Mouse (Mus musculus) embryonic facial prominence, embryonic 10.5 days (tissue): Measurements from ENCODE around the gene Errfi1. TPM values are rescaled to one million over a fixed set of nuclear protein-coding genes. Genes with fewer than 3 reads are reported as not detected.

Experiments
- DNase-seq: peaks from one replicate; pipeline ENCODE4 v3.0.0-alpha.2; 2017; ENCODE audit warnings: low spot score
- H3K27ac ChIP-seq: fragments of 300-500 bp; sonication (generic); replicated peaks from 2 replicates; pipeline ENCODE4 v1.5.1; 2016; ENCODE audit warnings: mild to moderate bottlenecking
- H3K27me3 ChIP-seq: fragments of 300-500 bp; sonication (generic); replicated peaks from 2 replicates; pipeline ENCODE4 v1.6.1; 2016; ENCODE audit warnings: low read depth, mild to moderate bottlenecking; ENCODE audit not compliant: poor library complexity, severe bottlenecking
- H3K36me3 ChIP-seq: fragments of 300-500 bp; sonication (generic); replicated peaks from 2 replicates; pipeline ENCODE4 v1.6.1; 2016; ENCODE audit warnings: mild to moderate bottlenecking, moderate library complexity
- H3K4me1 ChIP-seq: fragments of 300-500 bp; sonication (generic); 2 replicates; pipeline ENCODE4 v1.6.1; 2016
- H3K4me3 ChIP-seq: fragments of 300-500 bp; sonication (generic); 2 replicates; pipeline ENCODE4 v1.5.1; 2016; ENCODE audit warnings: mild to moderate bottlenecking, moderate library complexity
- H3K9me3 ChIP-seq: fragments of 300-500 bp; sonication (generic); 2 replicates; pipeline ENCODE4 v1.6.1; 2016; ENCODE audit warnings: mild to moderate bottlenecking
- WGBS: fragments of 180-500 bp; shearing (Covaris S2); methylation state at CpG from one replicate; pipeline ENCODE4 v1.1.7; 2016; 5-methylcytosine and 5-hydroxymethylcytosine counted together
- polyA plus RNA-seq: library from polyadenylated mRNA; unstranded; fragments of >200 nt; fragmentation: Nextera tagmentation; extraction: Ambion mirVana; gene quantifications from 2 replicates; pipeline ENCODE4 v1.2.1, GENCODE M21; 2016

Gene Errfi1
- polyA plus RNA-seq, 1 experiment from 2014 or later = 27.0 TPM

DNA sequence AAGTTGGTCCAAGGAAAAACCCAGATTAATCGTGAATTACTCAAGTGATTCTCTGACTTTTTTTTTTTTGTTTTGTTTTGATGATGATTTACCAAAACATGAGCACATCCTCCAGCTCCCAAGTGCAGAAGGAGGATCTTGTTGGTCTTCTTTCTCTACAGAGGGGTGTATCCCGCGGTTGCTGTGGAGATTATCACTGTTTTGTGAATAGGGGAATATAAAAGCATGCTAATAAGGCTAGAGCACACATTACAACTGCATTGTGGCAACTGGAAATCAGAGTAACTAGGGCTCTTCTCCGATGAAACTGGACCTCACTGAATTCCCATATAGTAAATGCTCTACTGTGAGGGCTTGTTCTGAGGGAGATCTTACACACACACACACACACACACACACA is 1.2 kb upstream of the Errfi1 start:
- Histone ChIP-seq H3K4me1 (peaks cover 42% of the 10 kb centered on the region), H3K9me3 (no peaks in the 10 kb centered on the region), H3K27ac (no peak overlapping the region), H3K4me3 (no peak overlapping the region), H3K27me3 (peaks cover 21% of the 10 kb centered on the region), H3K36me3 (0 out of 2 replicates have a peak, but pooled peaks cover 1% of the 10 kb centered on the region)
- DNase-seq = no peak
- 87% methylated on average over 4 of the region's 4 CpGs for WGBS

DNA sequence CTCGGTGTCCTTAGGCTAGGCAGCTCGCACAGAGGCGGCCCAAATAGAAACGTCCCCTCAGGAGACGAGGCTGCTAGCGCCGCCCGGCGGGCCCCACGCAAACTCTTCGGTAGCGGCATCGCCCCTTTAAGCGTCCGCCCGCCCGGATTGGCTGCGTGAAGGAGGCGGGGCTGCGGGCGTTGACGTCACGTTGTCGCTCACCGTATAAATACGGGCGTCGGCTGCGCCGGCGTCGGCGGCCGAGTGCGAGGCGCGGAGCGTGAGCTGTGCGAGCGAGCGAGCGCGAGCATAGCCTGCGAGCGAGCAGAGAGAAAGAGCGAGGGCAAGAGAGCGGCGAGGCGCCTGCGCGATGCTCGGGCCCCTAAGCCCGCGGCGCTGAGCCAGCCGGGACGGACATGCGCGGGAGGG is 1.1 kb downstream of the Errfi1 start:
- Histone ChIP-seq H3K9me3 (no peaks in the 10 kb centered on the region), H3K36me3 (0 out of 2 replicates have a peak, but pooled peaks cover 2% of the 10 kb centered on the region), H3K4me1 (peaks cover 33% of the 10 kb centered on the region), H3K27ac (peak overlapping the region; percentile 98), H3K4me3 (peak overlapping the region; percentile 92), H3K27me3 (peaks cover 15% of the 10 kb centered on the region)
- DNase-seq = peak; percentile 98
- under 1% methylated on average over 59 of the region's 59 CpGs for WGBS

DNA sequence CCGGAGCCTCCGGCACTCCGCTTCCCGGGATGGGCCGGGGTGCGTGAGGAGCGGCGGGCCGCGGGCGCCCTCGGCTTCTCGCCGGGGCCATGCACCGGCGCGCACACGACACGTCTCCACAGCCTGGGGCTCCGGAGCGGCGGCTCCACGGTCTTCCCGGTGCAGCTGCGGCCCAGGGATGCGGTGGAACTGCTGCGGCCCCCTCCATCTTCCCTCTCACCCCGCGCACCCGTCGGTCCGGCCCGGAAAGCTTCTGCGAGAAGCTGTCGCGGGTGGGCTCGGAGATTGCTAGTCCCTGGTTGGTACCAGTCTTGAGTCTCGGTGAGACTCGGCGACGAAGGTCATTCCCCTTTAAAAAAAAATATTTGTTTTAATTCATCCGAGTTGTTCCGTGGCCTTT is 1.6 kb downstream of the Errfi1 start:
- Histone ChIP-seq H3K4me1 (peaks cover 33% of the 10 kb centered on the region), H3K36me3 (0 out of 2 replicates have a peak, but pooled peaks cover 2% of the 10 kb centered on the region), H3K9me3 (no peaks in the 10 kb centered on the region), H3K27ac (peak overlapping the region; percentile 98), H3K4me3 (peak overlapping the region; percentile 92), H3K27me3 (peaks cover 15% of the 10 kb centered on the region)
- no peak for DNase-seq
- under 1% methylated on average over 43 of the region's 43 CpGs for WGBS

DNA sequence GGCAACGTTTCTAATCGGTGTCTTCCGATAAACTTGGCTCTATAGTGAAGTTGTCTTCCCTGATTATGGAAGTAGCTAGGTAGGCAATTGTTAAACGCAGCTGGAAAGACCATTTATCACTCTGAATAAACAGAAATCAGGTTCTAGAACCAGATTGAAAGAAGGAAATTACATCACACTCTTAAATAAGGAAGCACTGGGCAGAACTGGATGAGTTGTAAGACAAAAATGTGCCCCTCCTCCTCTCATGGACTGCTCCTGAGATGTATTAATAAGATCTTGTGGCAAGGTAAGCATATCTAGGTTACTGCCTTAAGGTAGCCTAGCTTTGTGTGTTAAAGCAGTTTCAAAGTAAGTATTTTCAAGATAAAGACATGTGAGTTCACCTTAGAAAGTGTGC is 6.8 kb downstream of the Errfi1 start:
- H3K4me1 ChIP-seq = peaks cover 33% of the 10 kb centered on the region
- H3K27ac ChIP-seq = no peak overlapping the region
- no peak for DNase-seq
- no peak overlapping the region for H3K4me3 ChIP-seq
- 91% methylated on average over 4 of the region's 4 CpGs for WGBS
- H3K27me3 ChIP-seq = no peaks in the 10 kb centered on the region
- H3K36me3 ChIP-seq = peaks cover 9% of the 10 kb centered on the region
- H3K9me3 ChIP-seq = no peaks in the 10 kb centered on the region

DNA sequence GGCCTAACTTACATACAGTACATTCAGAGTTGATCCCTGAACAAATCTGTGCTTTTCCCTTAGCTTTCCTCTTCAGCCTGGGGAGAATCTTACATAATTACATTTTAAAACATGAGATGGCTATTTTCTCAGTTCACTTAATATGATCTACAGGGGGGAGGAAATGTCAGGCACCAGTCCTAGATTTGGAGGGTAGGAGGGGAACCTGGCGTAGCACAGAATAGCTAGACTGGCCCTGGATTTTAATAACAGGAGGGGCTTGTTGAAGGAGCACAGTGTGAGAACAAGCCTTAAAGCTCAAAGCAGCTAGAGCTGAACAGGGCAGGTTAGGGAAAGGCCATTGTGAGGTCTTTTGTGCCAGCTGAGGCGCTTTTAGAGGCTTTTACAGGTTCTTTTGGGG is 7.4 kb downstream of the Errfi1 start:
- Histone ChIP-seq H3K27me3 (no peaks in the 10 kb centered on the region), H3K27ac (no peak overlapping the region), H3K4me3 (no peak overlapping the region), H3K36me3 (peaks cover 15% of the 10 kb centered on the region), H3K9me3 (no peaks in the 10 kb centered on the region), H3K4me1 (peaks cover 28% of the 10 kb centered on the region)
- DNase-seq = no peak
- 74% methylated on average over 2 of the region's 2 CpGs for WGBS

- H3K9me3 ChIP-seq = no peaks in the 10 kb centered on the region
- DNase-seq = no peak
- no peaks in the 10 kb centered on the region for H3K27me3 ChIP-seq
- H3K4me3 ChIP-seq = no peak overlapping the region
- peaks cover 20% of the 10 kb centered on the region for H3K4me1 ChIP-seq
- H3K27ac ChIP-seq = no peak overlapping the region
- WGBS = 35% methylated on average over 8 of the region's 8 CpGs
- peaks cover 29% of the 10 kb centered on the region for H3K36me3 ChIP-seq
Measured at GRCm38 (mm10) chr4:150862626-150863375, 9.1 kb downstream of the Errfi1 start.

- H3K4me1 ChIP-seq = peaks cover 35% of the 10 kb centered on the region
- H3K27ac ChIP-seq = no peak overlapping the region
- no peaks in the 10 kb centered on the region for H3K9me3 ChIP-seq
- peaks cover 44% of the 10 kb centered on the region for H3K36me3 ChIP-seq
- no peaks in the 10 kb centered on the region for H3K27me3 ChIP-seq
- no peak for DNase-seq
- H3K4me3 ChIP-seq = no peak overlapping the region
Measured at GRCm38 (mm10) chr4:150865371-150865770, 11.7 kb downstream of the Errfi1 start.

DNA sequence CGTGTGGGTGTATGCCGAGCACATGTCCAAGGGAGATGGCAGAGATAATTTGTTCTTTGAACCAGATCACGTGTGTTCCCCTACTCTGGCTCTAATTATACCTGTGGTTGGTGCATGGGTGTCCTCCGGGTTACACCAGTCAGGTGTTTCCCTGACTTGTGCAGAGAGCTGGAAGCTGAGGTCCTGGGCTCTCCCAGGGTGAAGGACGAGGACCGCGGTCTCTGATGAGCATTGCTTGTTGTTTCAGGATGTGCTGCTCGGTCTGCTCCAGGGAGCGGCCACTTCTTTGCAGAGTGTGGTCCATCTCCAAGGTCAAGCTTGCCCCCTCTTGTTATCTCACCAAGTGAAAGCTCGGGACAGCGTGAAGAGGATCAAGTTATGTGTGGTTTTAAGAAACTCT is 12.3 kb downstream of the Errfi1 start:
- H3K4me1 ChIP-seq = peaks cover 40% of the 10 kb centered on the region
- no peak for DNase-seq
- no peak overlapping the region for H3K27ac ChIP-seq
- no peaks in the 10 kb centered on the region for H3K27me3 ChIP-seq
- peaks cover 44% of the 10 kb centered on the region for H3K36me3 ChIP-seq
- WGBS = 91% methylated on average over 11 of the region's 11 CpGs
- H3K9me3 ChIP-seq = no peaks in the 10 kb centered on the region
- H3K4me3 ChIP-seq = no peak overlapping the region

GRCm38 (mm10) chr4:150866494-150866893 is 12.8 kb downstream of the Errfi1 start:
- H3K9me3 ChIP-seq = no peaks in the 10 kb centered on the region
- H3K4me1 ChIP-seq = peaks cover 42% of the 10 kb centered on the region
- no peak overlapping the region for H3K27ac ChIP-seq
- 93% methylated on average over 12 of the region's 12 CpGs for WGBS
- no peak overlapping the region for H3K4me3 ChIP-seq
- peaks cover 44% of the 10 kb centered on the region for H3K36me3 ChIP-seq
- DNase-seq = no peak
- no peaks in the 10 kb centered on the region for H3K27me3 ChIP-seq

DNA sequence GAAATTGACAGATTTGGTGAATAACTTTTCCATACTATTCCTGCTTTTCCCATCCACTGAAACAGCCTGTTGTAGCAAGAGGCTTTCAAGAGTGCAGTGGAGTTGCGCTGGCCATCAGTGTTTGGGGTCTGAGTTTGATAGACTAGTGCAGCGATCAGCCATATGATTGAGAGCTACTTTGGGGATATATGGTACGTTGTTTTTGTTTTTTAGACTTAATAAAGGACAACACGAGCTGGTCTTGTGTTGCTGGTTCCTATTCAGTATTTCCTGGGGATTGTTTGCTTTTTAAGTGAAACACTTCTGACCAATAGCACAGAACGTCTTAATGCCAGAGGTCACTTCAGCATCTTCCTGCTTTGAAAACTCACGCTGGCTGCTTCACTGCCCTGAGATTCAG is 14.4 kb downstream of the Errfi1 start:
- no peak overlapping the region for H3K4me3 ChIP-seq

GRCm38 (mm10) chr4:150868859-150869258 is 15.1 kb downstream of the Errfi1 start:
- Histone ChIP-seq H3K9me3 (no peaks in the 10 kb centered on the region), H3K27ac (no peak overlapping the region), H3K27me3 (no peaks in the 10 kb centered on the region), H3K4me3 (no peak overlapping the region), H3K4me1 (peaks cover 45% of the 10 kb centered on the region), H3K36me3 (peaks cover 44% of the 10 kb centered on the region)
- WGBS = 80% methylated on average over 2 of the region's 2 CpGs
- DNase-seq = no peak

More for the DNA sequence above, 14.4 kb downstream of the Errfi1 start:
- peaks cover 46% of the 10 kb centered on the region for H3K4me1 ChIP-seq
- H3K27me3 ChIP-seq = no peaks in the 10 kb centered on the region
- no peaks in the 10 kb centered on the region for H3K9me3 ChIP-seq
- WGBS = 83% methylated on average over 6 of the region's 6 CpGs
- DNase-seq = no peak
- no peak overlapping the region for H3K27ac ChIP-seq
- peaks cover 44% of the 10 kb centered on the region for H3K36me3 ChIP-seq

DNA sequence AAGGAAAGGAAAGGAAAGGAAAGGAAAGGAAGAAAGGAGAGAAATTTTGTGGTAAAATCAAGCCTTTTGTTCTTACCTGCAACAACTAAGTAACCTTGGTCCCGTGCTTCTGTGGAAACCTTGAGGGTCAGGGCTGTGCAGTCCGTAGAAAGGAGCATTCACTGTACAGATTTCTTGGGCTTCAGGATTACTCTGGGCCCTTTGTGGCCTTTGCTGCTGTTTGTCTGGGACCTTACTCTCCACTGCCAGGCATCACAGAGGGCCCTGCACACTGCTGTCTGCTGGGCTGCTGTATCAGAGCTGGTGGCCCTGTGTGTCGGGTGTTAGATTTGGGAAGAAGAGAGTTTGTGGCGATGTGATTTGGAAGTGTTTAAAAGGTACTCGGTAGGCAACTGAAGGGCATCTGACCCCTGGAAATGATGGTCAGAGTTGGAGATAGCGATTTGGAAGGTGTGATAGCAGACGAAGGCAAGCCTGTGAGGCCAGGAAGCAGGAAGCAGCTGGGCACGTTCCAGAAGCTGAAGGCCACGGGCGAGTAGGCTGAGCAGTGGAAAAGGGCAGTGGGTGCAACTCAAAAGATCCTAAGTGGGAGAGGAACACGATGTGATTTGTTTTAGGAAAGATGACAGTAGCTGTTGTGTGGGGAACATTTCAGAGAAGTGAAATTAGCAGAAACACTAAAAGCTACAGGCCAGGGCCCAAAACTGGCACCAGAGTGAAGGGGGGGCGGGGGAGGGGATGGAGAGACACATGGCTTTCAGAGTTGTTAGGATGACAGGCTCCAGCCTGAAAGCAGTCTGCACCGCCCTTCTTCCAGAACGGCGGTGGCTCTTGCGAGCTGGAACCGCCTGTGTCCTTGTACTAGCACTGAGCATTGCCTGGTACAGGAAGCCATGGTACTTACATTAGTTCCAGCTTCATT is 15.8 kb downstream of the Errfi1 start:
- Histone ChIP-seq H3K27ac (peak overlapping the region; percentile 44; the same call in 1 of the 2 replicates), H3K36me3 (peaks cover 44% of the 10 kb centered on the region)
- WGBS = 75% methylated on average over 17 of the region's 17 CpGs

More for the DNA sequence above, 15.8 kb downstream of the Errfi1 start:
- peaks cover 43% of the 10 kb centered on the region for H3K4me1 ChIP-seq
- H3K4me3 ChIP-seq = no peak overlapping the region
- H3K9me3 ChIP-seq = no peaks in the 10 kb centered on the region
- DNase-seq = no peak
- H3K27me3 ChIP-seq = no peaks in the 10 kb centered on the region
